Mouse (Mus musculus) forebrain, embryonic 10.5 days (tissue): ENCODE measurements at regions not wholly inside any gene's neighbourhood (a gene's known extent, or its start where the extent isn't known, plus 50 kb on each side); places are given as distances from the start of the nearest gene placed in this dataset.

Experiments
- DNase-seq: peaks from one replicate; pipeline ENCODE4 v3.0.0-alpha.2; 2017; ENCODE audit warnings: low spot score; ENCODE audit errors: extremely low spot score
- H3K27ac ChIP-seq: fragments of 300-500 bp; sonication (generic); 2 replicates; pipeline ENCODE4 v1.5.1; 2016; ENCODE audit warnings: mild to moderate bottlenecking
- H3K27me3 ChIP-seq: fragments of 300-500 bp; sonication (generic); 2 replicates; pipeline ENCODE4 v1.6.1; 2016; ENCODE audit warnings: mild to moderate bottlenecking; ENCODE audit not compliant: poor library complexity, severe bottlenecking
- H3K36me3 ChIP-seq: fragments of 300-500 bp; sonication (generic); replicated peaks from 2 replicates; pipeline ENCODE4 v1.6.1; 2016; ENCODE audit warnings: mild to moderate bottlenecking, moderate library complexity
- H3K4me1 ChIP-seq: fragments of 300-500 bp; sonication (generic); 2 replicates; pipeline ENCODE4 v1.6.1; 2016
- H3K4me3 ChIP-seq: fragments of 300-500 bp; sonication (generic); 2 replicates; pipeline ENCODE4 v1.5.1; 2016; ENCODE audit warnings: mild to moderate bottlenecking, moderate library complexity
- H3K9me3 ChIP-seq: fragments of 300-500 bp; sonication (generic); 2 replicates; pipeline ENCODE4 v1.6.1; 2016; ENCODE audit warnings: mild to moderate bottlenecking, moderate library complexity
- WGBS: fragments of 180-500 bp; shearing (Covaris S2); methylation state at CpG from one replicate; pipeline ENCODE4 v1.1.7; 2016; 5-methylcytosine and 5-hydroxymethylcytosine counted together

DNA sequence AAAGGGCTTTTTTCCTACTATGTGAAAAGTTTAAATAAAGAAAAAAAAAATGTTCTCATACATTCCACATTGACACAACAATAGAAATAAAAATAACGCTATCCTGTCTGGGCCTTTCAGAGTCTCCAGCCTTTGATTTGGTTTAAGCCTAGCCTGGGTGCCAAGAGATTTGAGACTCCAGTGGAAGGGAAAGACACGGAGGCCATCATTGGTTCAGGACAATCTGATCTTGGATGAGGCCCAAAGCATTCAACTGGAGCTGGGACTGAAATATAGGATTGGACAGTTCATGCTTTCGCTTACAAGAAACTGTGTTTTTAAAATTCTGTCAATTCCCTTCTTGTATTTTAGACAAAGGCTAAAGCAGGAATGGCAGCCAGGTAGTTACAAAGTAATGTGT, 294.7 kb upstream of the Cited2 start:
- Histone ChIP-seq H3K36me3 (no peaks in the 10 kb centered on the region), H3K27me3 (no peaks in the 10 kb centered on the region), H3K4me3 (no peak overlapping the region), H3K9me3 (no peaks in the 10 kb centered on the region), H3K4me1 (no peaks in the 10 kb centered on the region), H3K27ac (no peak overlapping the region)
- DNase-seq = no peak
- 88% methylated on average over 3 of the region's 3 CpGs for WGBS

GRCm38 (mm10) chr10:17431068-17431467, 291.9 kb upstream of the Cited2 start:
- H3K9me3 ChIP-seq = no peaks in the 10 kb centered on the region
- DNase-seq = no peak
- WGBS = 85% methylated on average over 8 of the region's 8 CpGs

GRCm38 (mm10) chr10:17434098-17434497, 288.9 kb upstream of the Cited2 start:
- no peak overlapping the region for H3K4me3 ChIP-seq
- WGBS = 87% methylated on average over 4 of the region's 4 CpGs
- DNase-seq = no peak
- no peak overlapping the region for H3K27ac ChIP-seq
- no peaks in the 10 kb centered on the region for H3K27me3 ChIP-seq
- no peaks in the 10 kb centered on the region for H3K9me3 ChIP-seq
- no peaks in the 10 kb centered on the region for H3K36me3 ChIP-seq
- no peaks in the 10 kb centered on the region for H3K4me1 ChIP-seq

More at GRCm38 (mm10) chr10:17431068-17431467, 291.9 kb upstream of the Cited2 start:
- H3K36me3 ChIP-seq = no peaks in the 10 kb centered on the region
- H3K4me3 ChIP-seq = no peak overlapping the region
- no peak overlapping the region for H3K27ac ChIP-seq
- H3K4me1 ChIP-seq = no peaks in the 10 kb centered on the region
- H3K27me3 ChIP-seq = no peaks in the 10 kb centered on the region

- no peaks in the 10 kb centered on the region for H3K36me3 ChIP-seq
- no peak overlapping the region for H3K4me3 ChIP-seq
- no peaks in the 10 kb centered on the region for H3K9me3 ChIP-seq
- no peaks in the 10 kb centered on the region for H3K4me1 ChIP-seq
- H3K27ac ChIP-seq = no peak overlapping the region
- WGBS = 77% methylated on average over 4 of the region's 4 CpGs
- no peaks in the 10 kb centered on the region for H3K27me3 ChIP-seq
- DNase-seq = no peak
These were observed 272.8 kb upstream of the Cited2 start for GRCm38 (mm10) chr10:17450240-17450639.

DNA sequence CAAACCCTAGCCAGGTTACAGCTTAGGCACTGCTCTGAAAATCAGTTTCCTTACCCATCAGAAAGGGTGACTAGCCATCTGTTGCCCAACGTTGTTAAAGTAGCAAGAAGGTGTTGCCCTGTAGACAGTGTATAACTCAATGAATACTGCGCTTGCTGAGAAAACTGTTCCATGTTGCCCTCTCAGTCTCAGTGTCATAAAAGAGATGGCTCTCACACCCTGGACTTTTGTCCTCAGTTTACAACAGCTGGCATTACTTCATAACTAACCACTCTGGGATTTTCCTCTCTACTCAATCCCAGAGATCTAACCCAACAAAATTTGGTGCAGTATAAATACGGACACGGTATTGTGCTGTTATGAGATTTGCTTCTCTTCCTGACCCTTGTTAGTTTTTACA, 252.1 kb upstream of the Cited2 start:
- 95% methylated on average over 4 of the region's 4 CpGs for WGBS
- H3K27ac ChIP-seq = no peak overlapping the region
- no peak for DNase-seq
- H3K4me3 ChIP-seq = no peak overlapping the region
- H3K27me3 ChIP-seq = no peaks in the 10 kb centered on the region
- no peaks in the 10 kb centered on the region for H3K9me3 ChIP-seq
- H3K4me1 ChIP-seq = 0 out of 2 replicates have a peak, but pooled peaks cover 5% of the 10 kb centered on the region
- H3K36me3 ChIP-seq = no peaks in the 10 kb centered on the region

- DNase-seq = no peak
These were observed 250.5 kb upstream of the Cited2 start for GRCm38 (mm10) chr10:17472536-17472935.

GRCm38 (mm10) chr10:17475976-17476375, 247.0 kb upstream of the Cited2 start:
- no peak for DNase-seq
- Histone ChIP-seq H3K4me3 (no peak overlapping the region), H3K36me3 (no peaks in the 10 kb centered on the region), H3K4me1 (peaks cover 31% of the 10 kb centered on the region), H3K27me3 (no peaks in the 10 kb centered on the region), H3K9me3 (no peaks in the 10 kb centered on the region), H3K27ac (no peak overlapping the region)
- 92% methylated on average over 3 of the region's 3 CpGs for WGBS

More at GRCm38 (mm10) chr10:17472536-17472935, 250.5 kb upstream of the Cited2 start:
- Histone ChIP-seq H3K27ac (no peak overlapping the region), H3K9me3 (no peaks in the 10 kb centered on the region), H3K4me1 (0 out of 2 replicates have a peak, but pooled peaks cover 5% of the 10 kb centered on the region), H3K36me3 (no peaks in the 10 kb centered on the region), H3K27me3 (no peaks in the 10 kb centered on the region), H3K4me3 (no peak overlapping the region)
- WGBS = 85% methylated on average over 5 of the region's 5 CpGs

- peaks cover 31% of the 10 kb centered on the region for H3K4me1 ChIP-seq
- H3K36me3 ChIP-seq = no peaks in the 10 kb centered on the region
- H3K27me3 ChIP-seq = no peaks in the 10 kb centered on the region
- H3K9me3 ChIP-seq = no peaks in the 10 kb centered on the region
- no peak for DNase-seq
- no peak overlapping the region for H3K27ac ChIP-seq
- WGBS = 95% methylated on average over 6 of the region's 6 CpGs
- no peak overlapping the region for H3K4me3 ChIP-seq
These were observed 246.3 kb upstream of the Cited2 start for GRCm38 (mm10) chr10:17476720-17477119.

GRCm38 (mm10) chr10:17478761-17479632, 244.0 kb upstream of the Cited2 start:
- Histone ChIP-seq H3K4me1 (peaks cover 26% of the 10 kb centered on the region), H3K9me3 (no peaks in the 10 kb centered on the region), H3K4me3 (peak overlapping the region; percentile 40), H3K27me3 (no peaks in the 10 kb centered on the region), H3K36me3 (no peaks in the 10 kb centered on the region), H3K27ac (peak overlapping the region; percentile 89)
- 17% methylated on average over 8 of the region's 8 CpGs for WGBS
- DNase-seq = peak; percentile 68

DNA sequence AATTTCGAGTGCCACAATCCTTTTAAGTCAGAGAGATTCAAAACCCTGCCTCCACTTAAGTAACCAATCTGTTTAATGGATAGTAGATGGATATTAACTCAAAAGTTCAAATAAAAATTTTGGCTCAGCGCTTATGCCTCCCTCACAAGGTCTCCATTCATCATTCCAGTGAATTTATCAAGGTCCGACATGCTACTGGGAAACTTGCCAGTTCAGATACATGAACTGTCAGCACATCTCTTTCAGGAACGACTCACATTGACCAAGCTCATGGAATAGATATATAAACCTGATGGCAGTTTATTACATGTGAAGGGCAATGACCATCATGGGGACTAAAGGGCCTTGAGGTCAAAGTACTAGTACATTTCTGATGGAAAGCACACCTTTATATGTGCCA, 240.3 kb upstream of the Cited2 start:
- H3K36me3 ChIP-seq = no peaks in the 10 kb centered on the region
- DNase-seq = no peak
- WGBS = 89% methylated on average over 4 of the region's 4 CpGs

DNA sequence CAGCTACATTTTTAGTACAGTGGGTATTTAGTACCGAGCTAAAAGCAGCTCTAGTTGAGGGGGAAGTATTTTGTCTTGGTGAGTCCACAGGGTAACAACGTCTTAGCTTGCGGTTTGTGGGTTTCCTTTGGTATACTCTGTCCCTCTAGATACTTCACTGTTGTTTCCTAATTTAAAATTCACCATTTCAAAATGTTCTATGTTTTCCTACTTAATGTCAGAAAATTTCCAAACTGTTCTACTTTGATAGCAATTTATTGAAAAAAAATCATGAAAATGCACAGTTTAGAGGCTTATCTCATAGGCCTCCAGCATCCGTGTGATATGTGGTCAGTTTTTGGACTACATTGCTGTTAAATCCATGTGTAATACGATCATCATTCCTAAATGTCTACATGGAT, 238.0 kb upstream of the Cited2 start:
- Histone ChIP-seq H3K27me3 (no peaks in the 10 kb centered on the region), H3K4me1 (peaks cover 8% of the 10 kb centered on the region), H3K36me3 (no peaks in the 10 kb centered on the region), H3K9me3 (no peaks in the 10 kb centered on the region), H3K27ac (no peak overlapping the region), H3K4me3 (no peak overlapping the region)
- no peak for DNase-seq
- WGBS = 86% methylated on average over 5 of the region's 5 CpGs

More for the DNA sequence above, 240.3 kb upstream of the Cited2 start:
- Histone ChIP-seq H3K27ac (no peak overlapping the region), H3K27me3 (no peaks in the 10 kb centered on the region), H3K4me1 (peaks cover 31% of the 10 kb centered on the region), H3K4me3 (no peak overlapping the region), H3K9me3 (no peaks in the 10 kb centered on the region)

GRCm38 (mm10) chr10:17485515-17485914, 237.5 kb upstream of the Cited2 start:
- DNase-seq = no peak
- Histone ChIP-seq H3K4me1 (peaks cover 6% of the 10 kb centered on the region), H3K27me3 (no peaks in the 10 kb centered on the region), H3K4me3 (no peak overlapping the region), H3K36me3 (no peaks in the 10 kb centered on the region), H3K9me3 (no peaks in the 10 kb centered on the region), H3K27ac (no peak overlapping the region)
- 94% methylated on average over 2 of the region's 2 CpGs for WGBS

GRCm38 (mm10) chr10:17486011-17486410, 237.0 kb upstream of the Cited2 start:
- Histone ChIP-seq H3K27me3 (no peaks in the 10 kb centered on the region), H3K4me3 (no peak overlapping the region), H3K36me3 (no peaks in the 10 kb centered on the region), H3K27ac (no peak overlapping the region), H3K9me3 (no peaks in the 10 kb centered on the region), H3K4me1 (peaks cover 9% of the 10 kb centered on the region)
- DNase-seq = no peak
- 94% methylated on average over 3 of the region's 3 CpGs for WGBS
